Mouse (Mus musculus) midbrain, embryonic 16.5 days (tissue): ENCODE results near the gene Cerkl. TPM values are rescaled to one million over a fixed set of nuclear protein-coding genes. Genes with fewer than 3 reads are reported as not detected.

Experiments
- ATAC-seq: fragments of 200-750 bp; cut with Nextera tagmentation; 2 replicates; pipeline ENCODE4 v1.8.0; 2017; ENCODE audit warnings: moderate TSS enrichment
- H3K27ac ChIP-seq: fragments of 300-500 bp; sonication (generic); 2 replicates; pipeline ENCODE4 v1.5.1; 2014; ENCODE audit warnings: mild to moderate bottlenecking, low read length, mixed read lengths
- H3K27me3 ChIP-seq: fragments of 300-500 bp; sonication (generic); 2 replicates; pipeline ENCODE4 v1.6.1; 2014; ENCODE audit warnings: low read depth, low read length, mixed read lengths; ENCODE audit not compliant: control insufficient read depth, insufficient read depth
- H3K36me3 ChIP-seq: fragments of 300-500 bp; sonication (generic); 2 replicates; pipeline ENCODE4 v1.6.1; 2014; ENCODE audit warnings: mild to moderate bottlenecking, low read length, moderate library complexity, mixed read lengths; ENCODE audit not compliant: control insufficient read depth, insufficient read depth
- H3K4me1 ChIP-seq: fragments of 300-500 bp; sonication (generic); 2 replicates; pipeline ENCODE4 v1.6.1; 2014; ENCODE audit warnings: mild to moderate bottlenecking, low read length, mixed read lengths; ENCODE audit not compliant: control insufficient read depth, insufficient read depth
- H3K4me2 ChIP-seq: fragments of 300-500 bp; sonication (generic); 2 replicates; pipeline ENCODE4 v1.6.1; 2014; ENCODE audit warnings: mild to moderate bottlenecking, low read length, mixed read lengths
- H3K4me3 ChIP-seq: fragments of 300-500 bp; sonication (generic); 2 replicates; pipeline ENCODE4 v1.5.1; 2014; ENCODE audit warnings: low read depth, mild to moderate bottlenecking, low read length, moderate library complexity, mixed read lengths
- H3K9ac ChIP-seq: fragments of 300-500 bp; sonication (generic); 2 replicates; pipeline ENCODE4 v1.6.1; 2014; ENCODE audit warnings: low read depth, low read length, mixed read lengths
- H3K9me3 ChIP-seq: fragments of 300-500 bp; sonication (generic); replicated peaks from 2 replicates; pipeline ENCODE4 v1.6.1; 2014; ENCODE audit warnings: mild to moderate bottlenecking, low read length, mixed read lengths; ENCODE audit not compliant: control insufficient read depth, poor library complexity, severe bottlenecking
- WGBS: fragments of 180-500 bp; shearing (Covaris S2); extraction: QIAGEN DNeasy Blood & Tissue Kit; methylation state at CpG from one replicate; pipeline ENCODE4 v1.1.7; 2014; 5-methylcytosine and 5-hydroxymethylcytosine counted together
- polyA plus RNA-seq: library from polyadenylated mRNA; unstranded; fragments of >200 nt; fragmentation: Nextera tagmentation; extraction: Ambion mirVana; gene quantifications from 2 replicates; pipeline ENCODE4 v1.2.1, GENCODE M21; 2015

Cerkl gene
- polyA plus RNA-seq, 1 experiment from 2014 or later: 0.84 TPM

DNA sequence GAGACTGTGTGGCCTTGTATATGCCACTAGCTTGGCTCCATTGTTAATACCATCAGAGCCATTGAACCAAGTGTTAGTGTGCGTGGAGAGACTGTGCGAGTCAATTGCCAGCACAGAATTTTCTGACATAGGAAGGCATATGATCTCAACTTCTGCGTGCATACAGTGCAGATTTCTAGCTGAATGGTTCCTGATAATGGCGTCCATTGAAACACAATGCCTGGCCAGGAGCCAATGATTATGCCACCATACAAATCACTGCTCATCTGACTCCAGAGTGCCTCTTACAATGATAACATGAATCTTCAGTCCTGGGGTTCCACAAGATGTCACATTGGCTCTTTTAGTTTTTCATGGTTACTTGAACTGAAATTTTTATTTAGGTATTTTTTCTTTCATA, 7.2 kb downstream of the Cerkl start:
- Histone ChIP-seq H3K9me3 (no peaks in the 10 kb centered on the region), H3K4me1 (peaks cover 2% of the 10 kb centered on the region; the same call in 1 of the 2 replicates), H3K4me2 (no peak overlapping the region), H3K27me3 (no peaks in the 10 kb centered on the region), H3K27ac (no peak overlapping the region), H3K4me3 (no peak overlapping the region), H3K9ac (no peak overlapping the region), H3K36me3 (no peaks in the 10 kb centered on the region)
- 56% methylated on average over 4 of the region's 4 CpGs for WGBS
- ATAC-seq: no peak

DNA sequence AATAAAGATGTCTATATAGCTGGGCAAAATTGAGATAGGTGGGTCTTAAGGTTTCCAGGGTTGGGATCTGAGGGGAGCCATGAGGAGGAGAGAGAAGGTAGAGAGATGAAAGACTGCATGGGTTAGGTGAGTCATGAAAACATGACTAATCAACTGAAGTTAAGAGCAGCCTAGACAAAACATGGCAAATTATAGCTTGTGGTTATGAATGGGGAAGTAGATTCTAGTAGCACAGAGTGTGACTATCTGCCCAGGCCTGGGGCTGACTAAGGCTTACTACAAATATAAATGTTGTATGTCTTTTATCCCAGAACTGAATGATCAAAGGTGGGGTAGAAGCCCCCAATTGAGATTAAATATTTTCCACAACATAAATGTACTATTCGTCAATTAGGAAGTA, 9.4 kb downstream of the Cerkl start:
- no peak overlapping the region for H3K4me3 ChIP-seq
- H3K9me3 ChIP-seq: no peaks in the 10 kb centered on the region
- no peak for ATAC-seq
- no peaks in the 10 kb centered on the region for H3K4me1 ChIP-seq
- no peaks in the 10 kb centered on the region for H3K36me3 ChIP-seq
- H3K27ac ChIP-seq: no peak overlapping the region
- no peak overlapping the region for H3K4me2 ChIP-seq
- no peaks in the 10 kb centered on the region for H3K27me3 ChIP-seq
- no peak overlapping the region for H3K9ac ChIP-seq
- 75% methylated on average over 1 of the region's 1 CpGs for WGBS

DNA sequence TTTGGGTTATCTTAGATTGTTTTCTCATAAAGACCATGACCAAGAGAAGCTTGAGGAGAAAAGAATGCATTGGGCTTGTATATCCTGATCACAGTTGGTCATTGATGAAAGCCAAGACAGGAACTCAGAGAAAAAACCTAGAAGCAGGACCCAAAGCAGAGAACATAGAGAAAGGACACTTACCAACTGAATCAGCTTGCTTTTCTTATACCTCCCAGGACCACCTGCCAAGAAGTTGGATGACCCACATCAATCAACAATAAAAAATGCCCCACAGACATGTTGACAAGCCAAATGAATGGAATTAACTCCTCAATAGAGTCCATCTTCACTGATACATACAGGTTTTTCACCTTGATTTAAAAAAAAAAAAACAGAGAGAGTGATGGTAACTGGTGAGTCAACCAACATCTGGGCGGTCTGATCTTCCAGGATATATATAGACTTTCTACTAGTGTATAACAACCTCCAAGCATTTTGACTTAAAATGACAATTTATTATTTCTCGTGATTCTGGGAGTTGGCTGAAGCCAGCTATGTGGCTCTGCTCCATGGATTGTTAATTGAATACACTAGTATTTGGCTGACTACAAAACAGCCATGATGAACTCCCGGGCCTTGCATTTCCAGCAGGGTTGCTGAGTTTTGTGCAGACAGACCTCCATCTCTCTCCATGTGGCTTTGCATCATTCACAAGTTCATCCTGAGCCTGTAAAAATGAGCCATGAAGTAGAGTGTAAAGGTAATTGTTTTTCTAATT, 12.5 kb downstream of the Cerkl start:
- no peak overlapping the region for H3K4me3 ChIP-seq
- H3K9ac ChIP-seq: no peak overlapping the region
- no peaks in the 10 kb centered on the region for H3K4me1 ChIP-seq
- H3K36me3 ChIP-seq: no peaks in the 10 kb centered on the region
- ATAC-seq: no peak
- H3K4me2 ChIP-seq: no peak overlapping the region
- 90% methylated on average over 3 of the region's 3 CpGs for WGBS
- no peaks in the 10 kb centered on the region for H3K27me3 ChIP-seq
- no peaks in the 10 kb centered on the region for H3K9me3 ChIP-seq
- no peak overlapping the region for H3K27ac ChIP-seq

GRCm38 (mm10) chr2:79443401-79443800, 13.2 kb downstream of the Cerkl start:
- no peaks in the 10 kb centered on the region for H3K36me3 ChIP-seq
- no peak overlapping the region for H3K4me2 ChIP-seq
- no peak overlapping the region for H3K27ac ChIP-seq
- ATAC-seq: no peak
- H3K9me3 ChIP-seq: no peaks in the 10 kb centered on the region
- H3K27me3 ChIP-seq: no peaks in the 10 kb centered on the region
- H3K9ac ChIP-seq: no peak overlapping the region
- no peaks in the 10 kb centered on the region for H3K4me1 ChIP-seq
- 95% methylated on average over 2 of the region's 2 CpGs for whole genome bisulfite sequencing
- H3K4me3 ChIP-seq: no peak overlapping the region

- Histone ChIP-seq H3K4me3 (no peak overlapping the region), H3K36me3 (no peaks in the 10 kb centered on the region), H3K9ac (no peak overlapping the region), H3K4me1 (no peaks in the 10 kb centered on the region), H3K27ac (no peak overlapping the region), H3K4me2 (no peak overlapping the region), H3K9me3 (no peaks in the 10 kb centered on the region), H3K27me3 (no peaks in the 10 kb centered on the region)
- 76% methylated on average over 6 of the region's 6 CpGs for WGBS
- no peak for ATAC-seq
Measured at GRCm38 (mm10) chr2:79442906-79443305, 13.7 kb downstream of the Cerkl start.

GRCm38 (mm10) chr2:79442227-79442626, 14.4 kb downstream of the Cerkl start:
- no peak overlapping the region for H3K9ac ChIP-seq
- WGBS: 98% methylated on average over 2 of the region's 2 CpGs
- no peaks in the 10 kb centered on the region for H3K36me3 ChIP-seq
- no peak overlapping the region for H3K27ac ChIP-seq
- no peak overlapping the region for H3K4me2 ChIP-seq
- no peak overlapping the region for H3K4me3 ChIP-seq
- no peak for ATAC-seq
- H3K27me3 ChIP-seq: no peaks in the 10 kb centered on the region
- no peaks in the 10 kb centered on the region for H3K9me3 ChIP-seq
- no peaks in the 10 kb centered on the region for H3K4me1 ChIP-seq

DNA sequence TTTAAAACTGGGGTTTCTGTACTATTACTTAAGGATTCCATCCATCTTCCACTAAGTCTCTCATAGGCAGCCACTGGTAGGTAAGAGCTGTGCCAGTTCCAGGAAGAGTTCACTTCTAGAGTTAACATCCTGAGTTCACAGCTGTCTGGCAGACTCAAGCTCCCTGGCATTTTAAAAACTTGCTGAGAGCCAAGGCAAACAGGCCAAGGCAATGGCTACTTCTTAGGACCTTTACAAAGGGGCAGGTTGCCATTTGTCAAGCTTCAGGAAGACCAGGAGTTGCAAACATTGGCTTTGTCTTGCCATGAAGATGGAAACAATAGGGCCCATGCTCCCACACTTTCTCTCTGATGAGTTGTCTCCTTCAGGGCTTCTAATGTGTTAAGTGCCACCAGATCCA, 26.5 kb downstream of the Cerkl start:
- Histone ChIP-seq H3K27me3 (peaks cover 11% of the 10 kb centered on the region), H3K4me1 (peaks cover 5% of the 10 kb centered on the region), H3K9ac (no peak overlapping the region), H3K9me3 (no peaks in the 10 kb centered on the region), H3K4me3 (no peak overlapping the region), H3K27ac (no peak overlapping the region), H3K4me2 (no peak overlapping the region), H3K36me3 (no peaks in the 10 kb centered on the region)
- ATAC-seq: no peak

DNA sequence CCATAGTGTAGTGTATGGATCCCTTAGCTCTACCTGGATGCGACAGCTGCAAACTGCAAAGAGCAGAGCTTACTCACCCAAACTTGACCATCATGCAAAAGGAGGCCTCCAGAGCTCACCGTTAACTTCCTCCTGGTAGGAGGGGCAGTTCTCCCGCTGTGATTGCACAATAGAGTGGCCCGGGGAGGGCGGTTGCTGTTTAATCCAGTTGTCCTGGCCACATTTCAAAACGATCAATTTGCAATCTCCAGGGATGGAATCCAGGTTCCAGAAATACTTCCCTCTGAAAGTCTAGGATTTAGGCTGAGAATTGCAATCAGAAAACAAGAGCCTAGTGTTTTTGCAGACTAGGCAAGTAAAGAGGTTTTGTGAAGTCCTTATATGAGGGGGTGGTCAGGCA, 26.9 kb downstream of the Cerkl start:
- no peak for ATAC-seq
- no peaks in the 10 kb centered on the region for H3K9me3 ChIP-seq
- H3K36me3 ChIP-seq: no peaks in the 10 kb centered on the region
- H3K27me3 ChIP-seq: peaks cover 11% of the 10 kb centered on the region
- no peak overlapping the region for H3K27ac ChIP-seq
- WGBS: 6% methylated on average over 6 of the region's 6 CpGs
- no peak overlapping the region for H3K4me2 ChIP-seq
- H3K4me1 ChIP-seq: peaks cover 5% of the 10 kb centered on the region
- no peak overlapping the region for H3K9ac ChIP-seq
- no peak overlapping the region for H3K4me3 ChIP-seq

DNA sequence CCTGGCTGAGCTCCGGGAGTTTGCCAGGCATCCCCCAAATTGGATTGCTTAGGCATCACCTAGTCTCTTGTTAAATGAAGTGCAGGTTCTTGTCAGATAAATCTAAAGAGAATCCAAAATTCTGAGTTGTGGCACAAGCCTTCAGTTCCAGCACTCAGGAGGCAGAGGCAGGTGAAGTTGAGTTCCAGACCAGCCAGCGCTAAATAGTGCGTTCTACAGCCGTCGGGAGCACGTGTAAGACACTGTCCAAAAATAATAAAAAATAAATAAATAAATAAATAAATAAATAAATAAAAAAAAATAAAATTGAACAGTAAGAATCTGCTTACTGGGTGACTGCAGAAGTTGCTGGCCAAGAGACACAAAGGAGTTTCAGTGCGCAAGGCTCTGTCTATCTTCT, 27.5 kb downstream of the Cerkl start:
- WGBS: 13% methylated on average over 7 of the region's 7 CpGs
- no peak for ATAC-seq
- peak overlapping the region; percentile 42 for H3K4me3 ChIP-seq
- no peaks in the 10 kb centered on the region for H3K9me3 ChIP-seq
- no peak overlapping the region for H3K27ac ChIP-seq
- H3K9ac ChIP-seq: no peak overlapping the region
- H3K36me3 ChIP-seq: no peaks in the 10 kb centered on the region
- peaks cover 5% of the 10 kb centered on the region for H3K4me1 ChIP-seq
- H3K4me2 ChIP-seq: peak overlapping the region; percentile 70
- peaks cover 11% of the 10 kb centered on the region for H3K27me3 ChIP-seq
